Mouse (Mus musculus) forebrain, embryonic 16.5 days (tissue): ENCODE measurements at regions not wholly inside any gene's neighbourhood (a gene's known extent, or its start where the extent isn't known, plus 50 kb on each side); places are given as distances from the start of the nearest gene placed in this dataset.

Source experiments
- ATAC-seq: fragments of 200-750 bp; cut with Nextera tagmentation; 2 replicates; pipeline ENCODE4 v1.8.0; 2017; ENCODE audit warnings: mild to moderate bottlenecking, moderate library complexity
- H3K27ac ChIP-seq: fragments of 300-500 bp; sonication (generic); 2 replicates; pipeline ENCODE4 v1.5.1; 2014; ENCODE audit warnings: low read length, control low read depth
- H3K27me3 ChIP-seq: fragments of 300-500 bp; sonication (generic); replicated peaks from 2 replicates; pipeline ENCODE4 v1.6.1; 2014; ENCODE audit warnings: low read length; ENCODE audit not compliant: control insufficient read depth, insufficient read depth
- H3K36me3 ChIP-seq: fragments of 300-500 bp; sonication (generic); 2 replicates; pipeline ENCODE4 v1.6.1; 2014; ENCODE audit not compliant: control insufficient read depth, insufficient read depth
- H3K4me1 ChIP-seq: fragments of 300-500 bp; sonication (generic); replicated peaks from 2 replicates; pipeline ENCODE4 v1.6.1; 2014; ENCODE audit warnings: low read length; ENCODE audit not compliant: control insufficient read depth, insufficient read depth
- H3K4me2 ChIP-seq: fragments of 300-500 bp; sonication (generic); 2 replicates; pipeline ENCODE4 v1.6.1; 2014; ENCODE audit warnings: mild to moderate bottlenecking, low read length, control low read depth
- H3K4me3 ChIP-seq: fragments of 300-500 bp; sonication (generic); replicated peaks from 2 replicates; pipeline ENCODE4 v1.5.1; 2014; ENCODE audit warnings: mild to moderate bottlenecking, low read length, control low read depth
- H3K9ac ChIP-seq: fragments of 300-500 bp; sonication (generic); replicated peaks from 2 replicates; pipeline ENCODE4 v1.6.1; 2014; ENCODE audit warnings: low read depth, low read length, control low read depth
- H3K9me3 ChIP-seq: fragments of 300-500 bp; sonication (generic); 2 replicates; pipeline ENCODE4 v1.6.1; 2016; ENCODE audit warnings: low read length; ENCODE audit not compliant: control insufficient read depth
- WGBS: fragments of 180-500 bp; shearing (Covaris S2); extraction: QIAGEN DNeasy Blood & Tissue Kit; methylation state at CpG from one replicate; pipeline ENCODE4 v1.1.7; 2014; 5-methylcytosine and 5-hydroxymethylcytosine counted together

GRCm38 (mm10) chr5:62939050-62939449 lies 125.4 kb downstream of the Dthd1 start:
- H3K9ac ChIP-seq, result no peak overlapping the region
- no peaks in the 10 kb centered on the region for H3K36me3 ChIP-seq
- H3K9me3 ChIP-seq, result no peaks in the 10 kb centered on the region
- no peak overlapping the region for H3K27ac ChIP-seq
- H3K4me2 ChIP-seq, result no peak overlapping the region
- no peaks in the 10 kb centered on the region for H3K27me3 ChIP-seq
- ATAC-seq, result peak; percentile 72
- no peaks in the 10 kb centered on the region for H3K4me1 ChIP-seq
- WGBS, result 43% methylated on average over 6 of the region's 6 CpGs
- H3K4me3 ChIP-seq, result no peak overlapping the region
